Mouse (Mus musculus) cerebellum, adult 9-10 months (tissue): ENCODE results near the gene Dnajb14.
"Not testable (repeated sequence)": the region's sequence is repeated elsewhere in the genome, so short reads cannot be mapped to it uniquely, and the experiment has no call there.

ENCODE experiments used
- DNase-seq: peaks from one replicate; pipeline ENCODE4 v3.0.0; 2022

Gene Dnajb14

DNA sequence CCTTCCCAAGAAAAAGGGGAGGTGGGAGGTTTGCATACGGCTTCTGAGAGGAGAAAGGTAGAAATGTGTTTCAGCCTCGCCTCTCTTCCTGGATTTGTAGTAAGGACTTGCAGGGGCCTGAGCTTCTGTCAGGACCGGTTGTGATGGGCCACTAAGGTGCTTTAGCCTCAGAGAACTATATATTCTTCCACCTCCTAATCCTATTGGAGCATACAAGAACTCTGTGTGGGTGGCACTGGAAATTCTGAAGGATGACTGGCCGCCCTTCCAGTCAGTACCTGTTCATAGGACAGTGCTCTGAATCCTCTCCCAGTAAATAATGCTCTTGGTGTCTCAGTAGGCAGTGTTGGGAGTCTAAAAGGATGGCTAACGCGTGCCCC, 51.4 kb downstream of the Dnajb14 start:
- peak; percentile 22 for DNase-seq

GRCm38 (mm10) chr3:137919398-137919797, 51.9 kb downstream of the Dnajb14 start:
- DNase-seq: no peak

DNA sequence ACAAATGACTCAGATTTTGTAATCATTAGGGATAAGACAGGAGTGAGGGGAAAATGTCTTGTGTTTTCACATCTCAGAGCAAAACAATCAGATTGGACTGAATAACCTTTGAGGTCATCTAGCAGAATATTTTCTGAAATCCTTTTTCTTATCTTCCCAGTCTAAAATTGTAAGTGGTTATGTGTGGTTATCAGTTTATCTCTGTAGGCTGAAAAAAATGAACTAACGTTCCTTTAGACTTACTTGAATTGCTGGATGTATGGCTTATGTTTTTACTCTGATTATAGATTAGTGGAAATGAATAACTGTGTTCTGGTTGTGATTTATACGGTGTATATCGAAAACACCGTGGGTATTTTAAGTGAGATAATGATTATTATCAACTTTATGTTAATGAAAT, 53.1 kb downstream of the Dnajb14 start:
- DNase-seq: no peak

DNA sequence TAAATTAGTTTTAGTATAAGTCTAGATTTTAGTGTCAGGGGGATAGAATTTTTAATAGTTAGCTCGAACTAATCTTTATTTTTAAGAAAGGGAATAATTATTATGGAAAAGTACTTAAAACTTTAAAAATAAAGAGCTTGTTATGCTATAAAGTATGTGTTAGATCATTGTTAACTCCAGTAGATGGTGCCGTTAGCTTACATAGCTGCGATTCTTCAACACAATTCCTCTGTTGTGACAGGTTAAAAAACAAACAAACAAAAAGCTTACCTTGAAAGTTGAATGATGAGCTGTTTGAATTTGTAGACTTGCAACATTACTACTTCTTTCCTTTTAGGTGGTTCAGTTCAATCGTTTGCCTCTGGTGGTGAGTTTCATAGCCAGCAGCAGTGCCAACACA, 59.5 kb downstream of the Dnajb14 start:
- DNase-seq: no peak

GRCm38 (mm10) chr3:137929940-137930339, 62.5 kb downstream of the Dnajb14 start:
- DNase-seq: no peak

DNA sequence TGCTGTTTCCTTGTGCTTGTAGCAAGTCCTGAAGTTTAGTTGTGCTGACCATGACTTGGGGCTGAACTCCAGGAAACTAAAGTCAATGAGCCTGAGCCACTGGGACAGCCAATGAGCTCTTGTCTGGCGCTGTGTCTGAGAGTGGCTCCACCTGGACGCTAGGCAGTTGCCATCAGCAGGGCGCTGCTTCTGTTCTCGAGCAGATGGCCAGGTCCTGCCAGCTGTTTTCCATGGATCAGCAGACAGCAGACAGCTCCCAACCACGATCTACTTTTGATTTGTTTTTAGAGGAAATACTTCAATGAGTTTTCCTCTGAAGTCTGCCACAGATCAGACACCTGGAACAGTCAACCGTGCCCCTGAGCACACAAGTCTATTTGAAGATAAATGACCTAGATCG, 65.3 kb downstream of the Dnajb14 start:
- DNase-seq: no peak

DNA sequence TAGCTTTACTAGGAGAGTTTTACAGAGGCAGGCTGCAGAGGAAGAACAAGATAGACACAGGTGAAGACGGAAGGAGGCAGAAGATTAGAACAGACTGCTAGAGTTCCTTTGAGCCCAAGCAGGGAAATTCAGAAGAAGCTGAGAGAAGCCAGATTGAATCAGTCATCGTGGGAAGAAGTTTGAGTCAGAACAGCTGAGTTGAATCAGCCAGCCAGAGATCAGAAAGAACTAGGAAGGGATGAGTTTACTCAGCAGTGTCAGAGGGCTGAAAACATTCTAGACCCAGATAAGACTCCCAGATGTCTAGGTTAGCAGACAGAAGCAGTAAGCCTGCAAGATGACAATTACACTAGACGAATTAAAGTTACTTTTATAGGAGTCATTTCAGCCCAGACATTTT, 66.5 kb downstream of the Dnajb14 start:
- DNase-seq: no peak

DNA sequence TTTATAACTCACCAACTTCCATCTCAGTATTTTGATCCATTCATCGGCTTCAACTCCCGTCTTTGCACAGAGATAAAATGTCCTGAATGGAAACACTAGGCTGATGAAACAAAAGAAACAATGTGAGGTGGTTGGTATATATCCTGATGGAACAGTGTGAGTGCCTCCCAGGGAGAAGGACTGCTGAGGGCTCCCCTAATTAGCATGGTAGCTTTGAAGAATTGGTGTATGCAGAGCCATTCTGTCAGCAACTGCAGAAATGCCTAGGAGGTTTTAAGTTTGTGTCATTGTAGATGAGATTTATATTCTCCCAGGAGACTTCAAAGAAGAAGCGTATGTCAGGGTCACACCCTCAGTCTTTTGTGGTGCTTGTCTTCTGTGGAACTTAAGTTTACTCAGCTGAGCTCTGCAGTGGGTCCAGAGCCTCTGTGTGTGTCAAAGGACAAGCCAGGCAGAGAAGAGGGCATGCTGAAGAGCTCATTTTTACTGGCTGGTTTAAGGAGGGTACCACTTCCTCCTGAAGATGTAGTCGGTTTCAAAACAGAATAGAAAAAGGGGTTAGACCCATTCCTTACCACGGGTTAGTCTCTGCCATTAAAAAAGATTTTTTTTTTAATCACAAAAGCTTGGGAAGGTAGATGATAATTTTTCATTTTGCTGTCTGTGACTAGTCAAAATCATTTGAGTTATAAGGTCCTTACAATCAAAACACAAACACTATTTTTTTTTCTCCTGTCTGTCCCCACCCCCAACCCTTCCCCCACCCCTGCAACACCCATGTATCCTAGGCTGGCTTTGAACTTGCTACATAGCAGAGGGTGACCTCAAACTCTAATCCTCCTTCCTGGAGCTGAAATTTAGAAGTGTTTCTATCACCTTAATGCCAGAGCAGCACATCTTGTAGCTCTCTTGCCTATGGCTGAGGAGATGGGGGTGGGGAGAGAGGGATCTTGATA, 68.4 kb downstream of the Dnajb14 start:
- no peak for DNase-seq

- no peak for DNase-seq
These were observed 69.1 kb downstream of the Dnajb14 start for GRCm38 (mm10) chr3:137936541-137936940.

- no peak for DNase-seq
These were observed 71.1 kb downstream of the Dnajb14 start for GRCm38 (mm10) chr3:137938608-137939007.

- no peak for DNase-seq
These were observed 73.3 kb downstream of the Dnajb14 start for GRCm38 (mm10) chr3:137940757-137941156.

GRCm38 (mm10) chr3:137941555-137941954, 74.1 kb downstream of the Dnajb14 start:
- no peak for DNase-seq

DNA sequence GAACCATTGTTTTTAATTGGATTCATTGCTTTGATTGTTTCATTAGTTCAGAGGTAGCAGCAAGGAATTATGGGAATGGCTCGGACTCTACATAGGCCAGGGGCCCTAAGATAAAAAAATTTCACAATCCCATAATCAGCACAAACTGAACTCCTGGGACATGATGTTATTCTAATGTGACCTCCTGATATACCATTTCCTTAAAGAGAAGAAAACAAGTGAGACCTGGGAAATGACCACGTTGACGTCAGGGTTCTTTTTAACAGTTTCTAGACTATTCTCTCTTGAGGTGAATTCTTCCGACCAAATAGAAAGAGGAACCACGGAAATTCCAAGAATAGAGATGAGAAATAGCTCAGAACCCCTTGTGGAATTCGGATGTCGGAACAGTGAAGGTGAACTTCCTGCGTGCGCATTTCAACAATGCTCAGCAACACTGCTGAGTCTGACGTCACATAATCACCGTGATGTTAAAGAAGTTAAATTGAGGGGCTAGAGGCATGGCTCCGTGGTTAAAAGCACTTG, 74.7 kb downstream of the Dnajb14 start:
- no peak for DNase-seq

DNA sequence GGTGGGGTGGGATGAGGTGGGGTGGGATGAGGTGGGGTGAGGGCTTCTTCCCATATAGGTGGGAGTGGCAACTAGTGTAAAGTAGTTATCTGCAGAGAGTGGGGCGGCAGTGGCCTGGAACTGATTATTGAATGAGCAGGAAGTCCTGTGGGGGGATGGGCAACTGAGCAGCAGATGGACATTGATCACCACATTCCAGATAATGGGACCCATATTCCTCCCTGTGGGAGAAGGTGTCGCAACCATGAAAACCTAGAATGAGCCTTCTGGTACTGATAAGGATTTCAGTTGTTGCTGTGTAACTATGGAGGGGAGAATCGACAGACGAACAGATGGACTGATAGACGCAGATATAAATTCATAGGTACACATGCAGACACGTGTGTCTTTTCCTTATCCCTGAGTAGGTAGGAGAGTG, 76.3 kb downstream of the Dnajb14 start:
- DNase-seq: no peak

- DNase-seq: no peak
These were observed 79.4 kb downstream of the Dnajb14 start for GRCm38 (mm10) chr3:137946827-137947226.

DNA sequence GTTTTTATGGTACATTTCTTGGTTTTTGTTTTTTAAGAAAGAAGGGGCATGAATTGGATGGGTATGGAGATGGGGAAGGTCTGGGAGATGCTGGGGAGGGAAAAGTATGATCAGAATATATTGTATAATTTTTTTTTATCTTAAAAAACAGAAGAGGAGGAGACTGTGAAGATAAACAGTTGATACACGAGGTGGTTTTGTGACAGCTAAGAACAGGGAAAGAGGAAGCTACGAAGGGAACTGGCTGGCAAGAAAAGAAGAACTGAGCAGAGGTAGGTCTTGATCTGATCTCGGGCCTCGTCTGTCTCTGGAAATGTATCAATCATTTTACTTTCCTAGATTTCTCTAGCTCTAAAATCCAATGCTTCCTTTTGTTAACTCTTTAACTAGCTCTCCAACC, 80.0 kb downstream of the Dnajb14 start:
- DNase-seq: no peak

- no peak for DNase-seq
These were observed 82.9 kb downstream of the Dnajb14 start for GRCm38 (mm10) chr3:137950191-137950885.

DNA sequence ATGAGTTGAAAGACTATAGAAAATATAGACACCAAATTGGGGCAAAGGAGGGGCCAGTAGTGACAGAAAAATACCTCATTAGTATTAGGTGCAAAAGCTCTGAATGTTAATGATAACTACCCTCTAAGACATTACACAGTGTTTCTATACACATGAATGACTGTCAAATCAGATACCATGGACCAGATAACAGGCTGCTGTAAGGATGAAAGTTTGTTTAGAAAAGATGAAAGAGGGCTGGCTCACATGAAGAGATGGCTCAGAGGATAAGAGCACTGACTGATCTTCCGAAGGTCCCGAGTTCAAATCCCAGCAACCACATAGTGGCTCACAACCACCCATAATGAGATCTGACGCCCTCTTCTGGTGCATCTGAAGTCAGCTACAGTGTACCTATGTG, 83.8 kb downstream of the Dnajb14 start:
- not testable (repeated sequence) for DNase-seq

DNA sequence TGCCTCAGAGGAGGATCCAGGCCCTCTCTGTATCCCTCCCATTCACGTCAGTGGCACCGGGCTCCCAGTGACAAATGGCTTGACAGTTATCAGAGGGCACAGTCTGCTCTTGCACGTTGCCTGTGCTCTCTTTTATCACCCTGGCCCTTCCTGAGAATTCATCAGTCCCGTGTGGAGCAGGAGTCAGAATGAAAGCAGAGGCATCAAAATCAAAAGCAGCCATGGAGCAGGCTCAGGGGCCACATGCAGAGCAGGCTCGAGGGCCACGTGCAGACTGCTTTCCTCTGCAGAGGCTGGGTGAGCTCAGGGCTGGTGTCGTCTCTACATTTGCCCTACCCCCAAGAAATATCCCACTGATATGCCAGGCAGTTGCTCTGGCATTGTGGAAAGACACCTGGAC, 84.3 kb downstream of the Dnajb14 start:
- no peak for DNase-seq

DNA sequence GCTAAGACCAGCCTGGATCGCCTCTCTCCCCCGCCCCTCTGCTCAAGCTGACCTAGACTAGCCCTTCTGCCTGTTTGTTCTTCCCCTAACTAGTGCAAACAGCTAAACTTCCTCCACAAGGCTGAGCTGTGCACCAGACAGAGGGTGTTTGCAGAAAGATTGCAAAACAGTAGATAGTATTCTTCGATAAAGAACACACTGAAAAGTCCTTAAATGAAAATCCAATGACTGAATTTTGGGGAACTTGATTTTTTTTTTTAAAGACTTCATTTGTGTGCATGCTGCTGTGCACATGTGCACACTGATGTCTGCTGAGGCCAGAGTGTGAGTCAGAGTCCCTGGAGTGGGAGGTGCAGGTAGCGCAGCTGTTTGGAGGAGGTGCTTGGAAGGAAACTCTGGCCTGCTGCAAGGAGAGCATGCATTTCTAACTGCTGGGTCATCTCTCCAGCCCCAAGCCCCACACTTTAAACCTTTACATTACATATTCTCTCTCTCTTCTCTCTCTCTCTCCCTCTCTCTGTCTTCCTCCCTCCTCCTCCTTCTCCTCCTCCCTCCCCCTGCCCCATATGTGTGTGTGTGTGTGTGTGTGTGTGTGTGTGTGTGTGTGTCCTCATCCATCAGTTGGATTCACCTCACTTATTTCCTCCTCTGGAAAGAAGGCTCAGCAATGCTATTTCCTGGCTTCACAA, 84.9 kb downstream of the Dnajb14 start:
- no peak for DNase-seq

DNA sequence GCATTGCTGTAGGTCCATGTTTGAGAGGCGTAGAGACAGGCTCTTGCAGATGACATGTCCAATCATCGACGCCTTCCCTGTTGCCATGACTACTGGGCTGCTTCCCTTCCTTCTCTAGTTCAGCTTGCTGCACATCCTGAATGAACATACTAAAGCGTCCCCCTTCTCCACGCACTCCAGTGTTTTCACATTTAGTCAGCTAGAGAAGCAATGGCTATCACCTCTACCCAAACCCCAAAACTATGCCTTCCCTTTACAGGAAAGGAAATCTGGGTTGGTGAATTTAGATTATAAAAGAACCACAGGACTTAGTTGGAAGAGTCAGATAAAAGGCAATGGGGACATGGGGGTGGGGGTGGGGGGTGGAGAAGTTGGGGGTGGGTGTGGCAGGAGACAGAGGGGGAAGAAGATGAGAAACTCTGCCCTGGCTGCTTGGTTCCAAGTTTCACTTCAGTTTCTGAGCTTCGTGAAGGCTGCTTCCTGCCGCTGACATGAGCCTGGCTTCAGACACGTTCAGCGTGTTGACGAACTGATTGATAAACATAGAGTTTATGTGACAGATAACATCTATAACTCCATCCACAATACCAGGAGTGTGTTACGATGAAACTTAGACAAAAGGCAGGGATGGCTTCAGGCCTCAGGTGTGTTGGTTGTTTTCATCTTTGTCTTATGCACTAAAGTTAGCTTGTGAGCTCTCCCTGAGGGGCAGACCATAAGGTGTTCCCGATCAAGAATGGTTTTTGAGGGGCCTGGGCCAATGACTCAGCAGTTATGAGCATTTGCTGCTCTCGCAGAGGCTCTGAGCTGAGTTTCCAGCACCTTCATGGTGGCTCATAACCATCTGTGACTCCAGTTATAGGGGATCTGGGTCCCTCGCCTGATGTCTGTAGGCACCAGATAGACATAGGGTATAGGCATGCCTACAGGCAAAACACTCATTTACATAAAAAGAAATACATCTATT, 85.7 kb downstream of the Dnajb14 start:
- no peak for DNase-seq

DNA sequence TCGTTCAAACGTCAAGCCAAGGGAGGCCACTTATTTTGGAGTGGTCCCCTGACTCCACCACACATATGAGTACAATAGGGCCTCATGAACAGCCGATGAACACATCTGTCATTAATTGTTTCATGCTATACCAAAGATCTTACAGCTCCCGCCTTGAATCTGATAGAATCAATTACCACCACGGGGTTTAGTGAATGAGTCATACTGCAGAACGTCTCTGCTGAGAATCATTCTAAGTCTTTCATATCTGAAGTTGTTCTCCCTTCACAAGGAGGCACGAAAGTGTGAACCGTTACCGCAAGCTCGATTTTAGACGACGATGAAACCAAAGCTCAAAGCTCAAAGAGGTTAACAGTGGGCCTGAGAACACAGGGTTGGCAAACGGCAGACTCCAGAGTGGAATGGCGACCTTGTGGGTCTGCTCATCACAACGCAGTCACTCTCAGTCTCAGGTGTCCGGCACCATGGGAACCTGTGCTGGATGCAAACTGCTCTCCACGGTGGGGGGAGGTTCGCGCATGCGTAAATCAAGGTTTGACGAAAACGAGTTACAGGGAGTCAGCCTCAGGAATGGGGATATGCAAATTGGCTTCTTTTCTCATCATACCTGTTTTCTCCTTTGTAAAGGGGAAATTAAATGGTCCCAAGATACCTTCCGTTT, 86.9 kb downstream of the Dnajb14 start:
- DNase-seq: no peak
